Mouse (Mus musculus) liver, embryonic 14.5 days (tissue): Measurements from ENCODE around the gene Yju2.

Experiments used
- CTCF ChIP-seq: IDR thresholded peaks from 2 replicates; pipeline ENCODE4 v1.5.1; 2016; ENCODE audit warnings: antibody characterized with exemption, low read depth, control low read depth
- EP300 ChIP-seq: IDR thresholded peaks from 2 replicates; pipeline ENCODE4 v1.6.1; 2016; ENCODE audit warnings: antibody characterized with exemption, low read depth

- TF ChIP-seq CTCF (peak; percentile 42), EP300 (peak; percentile 51; the same call in 1 of the 2 replicates)
Observed at GRCm38 (mm10) chr17:55931553-55932502, 27.1 kb upstream of the Yju2 start.
